Mouse (Mus musculus) testis, adult 2 months (tissue): Measurements from ENCODE around the gene Ttc3.
"Not testable (repeated sequence)": the region's sequence is repeated elsewhere in the genome, so short reads cannot be mapped to it uniquely, and the experiment has no call there.

ENCODE experiments used
- CTCF ChIP-seq: fragments of 200-500 bp; IDR thresholded peaks from 2 replicates; pipeline ENCODE4 v1.5.1; 2012; ENCODE audit warnings: low read depth, mild to moderate bottlenecking, inconsistent platforms, low read length, moderate library complexity; ENCODE audit not compliant: control insufficient read depth, insufficient read depth, insufficient replicate concordance
- POLR2A ChIP-seq: fragments of 200-500 bp; IDR thresholded peaks from 2 replicates; pipeline ENCODE4 v1.6.1; 2012; ENCODE audit warnings: low read depth, mild to moderate bottlenecking, inconsistent platforms, low read length, moderate library complexity; ENCODE audit not compliant: control insufficient read depth

GRCm38 (mm10) chr16:94339164-94340160, 31.0 kb upstream of the Ttc3 start:
- TF ChIP-seq CTCF, POLR2A: not testable (repeated sequence)
